Mouse (Mus musculus) cerebellum, adult 2 months (tissue): Measurements from ENCODE around the gene Bcas3.

Experiments used
- CTCF ChIP-seq: fragments of 200-500 bp; IDR thresholded peaks from 2 replicates; pipeline ENCODE4 v1.5.1; 2011; ENCODE audit warnings: low read depth, mild to moderate bottlenecking, control low read depth, low read length, moderate library complexity, borderline replicate concordance; ENCODE audit not compliant: insufficient read depth
- POLR2A ChIP-seq: fragments of 200-500 bp; IDR thresholded peaks from 2 replicates; pipeline ENCODE4 v1.6.1; 2011; ENCODE audit warnings: low read length, control low read depth, borderline replicate concordance; ENCODE audit not compliant: insufficient read depth

DNA sequence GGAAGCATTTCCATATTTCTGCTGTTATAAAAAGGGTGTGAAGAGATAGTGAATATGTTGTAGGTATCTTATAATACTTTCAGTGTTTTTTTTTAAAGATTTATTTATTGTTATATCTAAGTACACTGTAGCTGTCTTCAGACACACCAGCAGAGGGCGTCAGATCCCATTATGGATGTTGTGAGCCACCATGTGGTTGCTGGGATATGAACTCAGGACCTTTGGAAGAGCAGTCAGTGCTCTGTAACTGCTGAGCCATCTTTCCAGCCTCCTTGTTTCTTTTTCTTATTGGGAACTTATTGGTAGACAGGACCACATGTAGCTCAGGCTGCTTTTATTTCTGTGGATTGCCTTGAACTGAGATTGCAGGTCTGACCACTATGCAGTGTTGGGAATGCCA lies 27.1 kb downstream of the Bcas3 start:
- TF ChIP-seq POLR2A (no peak), CTCF (no peak)
